Mouse (Mus musculus): ENCODE data around the gene Rora. TPM values are rescaled to one million over a fixed set of nuclear protein-coding genes. Genes with fewer than 3 reads are reported as not detected.

Gene Rora
- polyA plus RNA-seq, 1 experiment = 0.86 TPM

GRCm38 (mm10) chr9:69043920-69044613, 390.5 kb downstream of the Rora start:
- H3ac ChIP-seq (ENCODE audit: control insufficient read depth, insufficient read length) = no peak overlapping the region
- no peak overlapping the region for H3K4me2 ChIP-seq (ENCODE audit: low read depth)
- H3K4me3 ChIP-seq = no peak overlapping the region
- no peaks in the 10 kb centered on the region for H3K27me3 ChIP-seq (ENCODE audit: control insufficient read depth, insufficient read depth, insufficient read length)
- 0 out of 2 replicates have a peak, but pooled peaks have one; percentile 51 for TF ChIP-seq CEBPB (IDR thresholded peaks at IDR 0.05; ENCODE audit: insufficient read depth, poor library complexity, severe bottlenecking)
- no peak for TF ChIP-seq MYOD1 (IDR thresholded peaks at IDR 0.05; ENCODE audit: control insufficient read depth in 1 of 3, insufficient read length in 2 of 3, low read depth in 2 of 3)
- H3K79me2 ChIP-seq (ENCODE audit: control insufficient read depth, insufficient read depth) = no peaks in the 10 kb centered on the region
- H3K36me3 ChIP-seq (ENCODE audit: control insufficient read depth, insufficient read depth) = no peaks in the 10 kb centered on the region

GRCm38 (mm10) chr9:69044614-69045133, 391.1 kb downstream of the Rora start:
- no peak for TF ChIP-seq TCF3 (IDR thresholded peaks at IDR 0.05; ENCODE audit: insufficient read length, low read depth)
- no peak for TF ChIP-seq SRF (IDR thresholded peaks at IDR 0.05; ENCODE audit: control insufficient read depth, insufficient read length, low read depth)
- TF ChIP-seq POLR2A (IDR thresholded peaks at IDR 0.05; ENCODE audit: insufficient read length, low read depth) = no peak
- no peak for TF ChIP-seq USF1 (IDR thresholded peaks at IDR 0.05; ENCODE audit: low read depth)
- TF ChIP-seq CEBPB (IDR thresholded peaks at IDR 0.05; ENCODE audit: insufficient read depth, poor library complexity, severe bottlenecking) = no peak
- TF ChIP-seq MAX (IDR thresholded peaks at IDR 0.05; ENCODE audit: low read depth) = no peak
- TF ChIP-seq POLR2AphosphoS2 (IDR thresholded peaks at IDR 0.05; ENCODE audit: insufficient read length, low read depth) = no peak
- no peak for TF ChIP-seq MYOD1 (IDR thresholded peaks at IDR 0.05; ENCODE audit: control insufficient read depth in 1 of 3, insufficient read length in 2 of 3, low read depth in 2 of 3)
- no peak for TF ChIP-seq REST (IDR thresholded peaks at IDR 0.05; ENCODE audit: insufficient read depth, insufficient read length)
- no peak for TF ChIP-seq MYOG (IDR thresholded peaks at IDR 0.05; ENCODE audit: control insufficient read depth in 1 of 3, insufficient read depth in 1 of 3, insufficient read length in 2 of 3, low read depth in 2 of 3)
- no peak for TF ChIP-seq E2F4 (IDR thresholded peaks at IDR 0.05; ENCODE audit: insufficient read depth)
- no peak for TF ChIP-seq TCF12 (IDR thresholded peaks at IDR 0.05; ENCODE audit: insufficient read depth, poor library complexity, severe bottlenecking)
- Histone ChIP-seq H3K27me3 (ENCODE audit: control insufficient read depth, insufficient read depth, insufficient read length) (no peaks in the 10 kb centered on the region), H3K4me3 (no peak overlapping the region), H3K79me2 (ENCODE audit: control insufficient read depth, insufficient read depth) (no peaks in the 10 kb centered on the region), H3K36me3 (ENCODE audit: control insufficient read depth, insufficient read depth) (no peaks in the 10 kb centered on the region), H3K4me2 (ENCODE audit: low read depth) (no peak overlapping the region), H3ac (ENCODE audit: control insufficient read depth, insufficient read length) (no peak overlapping the region)

GRCm38 (mm10) chr9:69045908-69046307, 392.3 kb downstream of the Rora start:
- Histone ChIP-seq H3K4me2 (ENCODE audit: low read depth) (no peak overlapping the region), H3K27me3 (ENCODE audit: control insufficient read depth, insufficient read depth, insufficient read length) (no peaks in the 10 kb centered on the region), H3ac (ENCODE audit: control insufficient read depth, insufficient read length) (no peak overlapping the region), H3K79me2 (ENCODE audit: control insufficient read depth, insufficient read depth) (no peaks in the 10 kb centered on the region), H3K4me3 (no peak overlapping the region), H3K36me3 (ENCODE audit: control insufficient read depth, insufficient read depth) (no peaks in the 10 kb centered on the region)
- TF ChIP-seq POLR2A (IDR thresholded peaks at IDR 0.05; ENCODE audit: insufficient read length, low read depth) (no peak), CEBPB (IDR thresholded peaks at IDR 0.05; ENCODE audit: insufficient read depth, poor library complexity, severe bottlenecking) (no peak), SRF (IDR thresholded peaks at IDR 0.05; ENCODE audit: control insufficient read depth, insufficient read length, low read depth) (no peak), MAX (IDR thresholded peaks at IDR 0.05; ENCODE audit: low read depth) (no peak), MYOG (IDR thresholded peaks at IDR 0.05; ENCODE audit: control insufficient read depth in 1 of 3, insufficient read depth in 1 of 3, insufficient read length in 2 of 3, low read depth in 2 of 3) (no peak), MYOD1 (IDR thresholded peaks at IDR 0.05; ENCODE audit: control insufficient read depth in 1 of 3, insufficient read length in 2 of 3, low read depth in 2 of 3) (no peak), POLR2AphosphoS2 (IDR thresholded peaks at IDR 0.05; ENCODE audit: insufficient read length, low read depth) (no peak), REST (IDR thresholded peaks at IDR 0.05; ENCODE audit: insufficient read depth, insufficient read length) (no peak), USF1 (IDR thresholded peaks at IDR 0.05; ENCODE audit: low read depth) (no peak), TCF3 (IDR thresholded peaks at IDR 0.05; ENCODE audit: insufficient read length, low read depth) (no peak)

GRCm38 (mm10) chr9:69050856-69051255, 397.3 kb downstream of the Rora start:
- H3K27me3 ChIP-seq (ENCODE audit: control insufficient read depth, insufficient read depth, insufficient read length) = no peaks in the 10 kb centered on the region
- no peaks in the 10 kb centered on the region for H3K36me3 ChIP-seq (ENCODE audit: control insufficient read depth, insufficient read depth)
- no peak for TF ChIP-seq E2F4 (IDR thresholded peaks at IDR 0.05; ENCODE audit: insufficient read depth)
- TF ChIP-seq REST (IDR thresholded peaks at IDR 0.05; ENCODE audit: insufficient read depth, insufficient read length) = no peak
- no peak for TF ChIP-seq SRF (IDR thresholded peaks at IDR 0.05; ENCODE audit: control insufficient read depth, insufficient read length, low read depth)
- TF ChIP-seq CEBPB (IDR thresholded peaks at IDR 0.05; ENCODE audit: insufficient read depth, poor library complexity, severe bottlenecking) = no peak
- TF ChIP-seq TCF3 (IDR thresholded peaks at IDR 0.05; ENCODE audit: insufficient read length, low read depth) = no peak
- TF ChIP-seq POLR2AphosphoS2 (IDR thresholded peaks at IDR 0.05; ENCODE audit: insufficient read length, low read depth) = no peak
- no peak for TF ChIP-seq TCF12 (IDR thresholded peaks at IDR 0.05; ENCODE audit: insufficient read depth, poor library complexity, severe bottlenecking)
- TF ChIP-seq MAX (IDR thresholded peaks at IDR 0.05; ENCODE audit: low read depth) = no peak
- no peak for TF ChIP-seq MYOG (IDR thresholded peaks at IDR 0.05; ENCODE audit: control insufficient read depth in 1 of 3, insufficient read depth in 1 of 3, insufficient read length in 2 of 3, low read depth in 2 of 3)
- no peak for TF ChIP-seq USF1 (IDR thresholded peaks at IDR 0.05; ENCODE audit: low read depth)
- H3K4me3 ChIP-seq = no peak overlapping the region
- H3ac ChIP-seq (ENCODE audit: control insufficient read depth, insufficient read length) = no peak overlapping the region
- H3K4me2 ChIP-seq (ENCODE audit: low read depth) = no peak overlapping the region
- H3K79me2 ChIP-seq (ENCODE audit: control insufficient read depth, insufficient read depth) = no peaks in the 10 kb centered on the region

- no peak for TF ChIP-seq CEBPB (IDR thresholded peaks at IDR 0.05; ENCODE audit: insufficient read depth, poor library complexity, severe bottlenecking)
- no peak for TF ChIP-seq TCF12 (IDR thresholded peaks at IDR 0.05; ENCODE audit: insufficient read depth, poor library complexity, severe bottlenecking)
- no peak for TF ChIP-seq MAX (IDR thresholded peaks at IDR 0.05; ENCODE audit: low read depth)
- TF ChIP-seq SRF (IDR thresholded peaks at IDR 0.05; ENCODE audit: control insufficient read depth, insufficient read length, low read depth) = no peak
- TF ChIP-seq REST (IDR thresholded peaks at IDR 0.05; ENCODE audit: insufficient read depth, insufficient read length) = no peak
- no peak for TF ChIP-seq POLR2AphosphoS2 (IDR thresholded peaks at IDR 0.05; ENCODE audit: insufficient read length, low read depth)
- no peak for TF ChIP-seq MYOG (IDR thresholded peaks at IDR 0.05; ENCODE audit: control insufficient read depth in 1 of 3, insufficient read depth in 1 of 3, insufficient read length in 2 of 3, low read depth in 2 of 3)
- no peak for TF ChIP-seq POLR2A (IDR thresholded peaks at IDR 0.05; ENCODE audit: insufficient read length, low read depth)
- no peaks in the 10 kb centered on the region for H3K79me2 ChIP-seq (ENCODE audit: control insufficient read depth, insufficient read depth)
- H3K36me3 ChIP-seq (ENCODE audit: control insufficient read depth, insufficient read depth) = no peaks in the 10 kb centered on the region
- H3K4me3 ChIP-seq = no peak overlapping the region
- no peaks in the 10 kb centered on the region for H3K27me3 ChIP-seq (ENCODE audit: control insufficient read depth, insufficient read depth, insufficient read length)
- H3ac ChIP-seq (ENCODE audit: control insufficient read depth, insufficient read length) = no peak overlapping the region
- H3K4me2 ChIP-seq (ENCODE audit: low read depth) = no peak overlapping the region
Observed at GRCm38 (mm10) chr9:69051890-69052289, 398.3 kb downstream of the Rora start.
